Mouse (Mus musculus) midbrain, embryonic 13.5 days (tissue): ENCODE results near the gene Lpcat4. TPM values are rescaled to one million over a fixed set of nuclear protein-coding genes. Genes with fewer than 3 reads are reported as not detected.
"Not testable (repeated sequence)": the region's sequence is repeated elsewhere in the genome, so short reads cannot be mapped to it uniquely, and the experiment has no call there.

Experiments
- ATAC-seq: fragments of 200-750 bp; cut with Nextera tagmentation; 2 replicates; pipeline ENCODE4 v1.8.0; 2017; ENCODE audit warnings: mild to moderate bottlenecking, moderate TSS enrichment, moderate library complexity
- H3K27ac ChIP-seq: fragments of 300-500 bp; sonication (generic); 2 replicates; pipeline ENCODE4 v1.5.1; 2015; ENCODE audit warnings: inconsistent platforms, mild to moderate bottlenecking, moderate library complexity
- H3K27me3 ChIP-seq: fragments of 300-500 bp; sonication (generic); 2 replicates; pipeline ENCODE4 v1.6.1; 2015; ENCODE audit warnings: mild to moderate bottlenecking, inconsistent platforms
- H3K36me3 ChIP-seq: fragments of 300-500 bp; sonication (generic); 2 replicates; pipeline ENCODE4 v1.6.1; 2015; ENCODE audit warnings: mild to moderate bottlenecking, inconsistent platforms
- H3K4me1 ChIP-seq: fragments of 300-500 bp; sonication (generic); replicated peaks from 2 replicates; pipeline ENCODE4 v1.6.1; 2015; ENCODE audit warnings: inconsistent platforms
- H3K4me2 ChIP-seq: fragments of 300-500 bp; sonication (generic); replicated peaks from 2 replicates; pipeline ENCODE4 v1.6.1; 2015; ENCODE audit warnings: moderate library complexity, mild to moderate bottlenecking, inconsistent platforms
- H3K4me3 ChIP-seq: fragments of 300-500 bp; sonication (generic); replicated peaks from 2 replicates; pipeline ENCODE4 v1.5.1; 2015; ENCODE audit warnings: mild to moderate bottlenecking, inconsistent platforms
- H3K9ac ChIP-seq: fragments of 300-500 bp; sonication (generic); replicated peaks from 2 replicates; pipeline ENCODE4 v1.6.1; 2015; ENCODE audit warnings: mild to moderate bottlenecking, inconsistent platforms
- H3K9me3 ChIP-seq: fragments of 300-500 bp; sonication (generic); 2 replicates; pipeline ENCODE4 v1.6.1; 2016; ENCODE audit warnings: mild to moderate bottlenecking, inconsistent platforms
- WGBS: fragments of 180-500 bp; shearing (Covaris S2); methylation state at CpG from one replicate; pipeline ENCODE4 v1.1.7; 2015; 5-methylcytosine and 5-hydroxymethylcytosine counted together
- polyA plus RNA-seq: library from polyadenylated mRNA; unstranded; fragments of >200 nt; fragmentation: Nextera tagmentation; extraction: Ambion mirVana; gene quantifications from 2 replicates; pipeline ENCODE4 v1.2.1, GENCODE M21; 2015

The Lpcat4 gene
- polyA plus RNA-seq, 1 experiment from 2014 or later: 13.7 TPM

- not testable (repeated sequence) for H3K36me3 ChIP-seq, H3K4me2 ChIP-seq, H3K27me3 ChIP-seq, H3K9ac ChIP-seq, H3K27ac ChIP-seq, ATAC-seq, H3K9me3 ChIP-seq, H3K4me3 ChIP-seq
- 97% methylated on average over 1 of the region's 1 CpGs for WGBS
- peaks cover 12% of the 10 kb centered on the region for H3K4me1 ChIP-seq
Measured at GRCm38 (mm10) chr2:112286062-112286461, 46.8 kb downstream of the Lpcat4 start.

GRCm38 (mm10) chr2:112287059-112287458 lies 47.8 kb downstream of the Lpcat4 start:
- H3K36me3 ChIP-seq: no peaks in the 10 kb centered on the region
- H3K4me2 ChIP-seq: no peak overlapping the region
- peaks cover 12% of the 10 kb centered on the region for H3K4me1 ChIP-seq
- no peak overlapping the region for H3K27ac ChIP-seq
- no peaks in the 10 kb centered on the region for H3K9me3 ChIP-seq
- no peaks in the 10 kb centered on the region for H3K27me3 ChIP-seq
- no peak overlapping the region for H3K4me3 ChIP-seq
- 62% methylated on average over 4 of the region's 4 CpGs for WGBS
- no peak overlapping the region for H3K9ac ChIP-seq
- ATAC-seq: no peak

GRCm38 (mm10) chr2:112289507-112289906 lies 50.2 kb downstream of the Lpcat4 start:
- WGBS: 95% methylated on average over 3 of the region's 3 CpGs
- Histone ChIP-seq H3K4me1 (peaks cover 5% of the 10 kb centered on the region), H3K27ac (no peak overlapping the region), H3K4me2 (no peak overlapping the region), H3K27me3 (no peaks in the 10 kb centered on the region), H3K4me3 (no peak overlapping the region), H3K36me3 (no peaks in the 10 kb centered on the region), H3K9me3 (no peaks in the 10 kb centered on the region), H3K9ac (no peak overlapping the region)
- ATAC-seq: no peak

DNA sequence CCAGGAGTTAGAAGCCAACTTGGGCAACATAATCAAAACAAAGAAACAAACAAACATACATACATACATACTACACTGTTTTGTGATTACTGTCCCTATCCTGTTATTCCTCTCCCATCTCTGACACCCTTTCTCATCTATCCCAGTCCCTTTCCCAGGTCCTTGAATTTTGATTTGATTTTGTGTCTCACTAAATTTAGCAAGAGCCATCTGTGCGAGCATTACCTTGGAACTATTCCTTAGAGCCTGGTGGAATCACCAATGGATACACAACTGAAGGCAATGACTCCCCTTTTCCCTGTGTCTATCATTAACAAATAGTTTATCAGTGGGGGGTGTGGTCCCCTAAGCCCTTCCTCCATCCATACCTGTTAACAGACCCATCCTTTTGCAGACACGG lies 53.6 kb downstream of the Lpcat4 start:
- Histone ChIP-seq H3K27me3 (no peaks in the 10 kb centered on the region), H3K9ac (no peak overlapping the region), H3K36me3 (no peaks in the 10 kb centered on the region), H3K27ac (no peak overlapping the region), H3K4me1 (no peaks in the 10 kb centered on the region), H3K9me3 (no peaks in the 10 kb centered on the region), H3K4me3 (no peak overlapping the region), H3K4me2 (no peak overlapping the region)
- ATAC-seq: no peak
- WGBS: 95% methylated on average over 2 of the region's 2 CpGs

GRCm38 (mm10) chr2:112296211-112296610 lies 56.9 kb downstream of the Lpcat4 start:
- Histone ChIP-seq H3K9ac (no peak overlapping the region), H3K4me3 (no peak overlapping the region), H3K9me3 (no peaks in the 10 kb centered on the region), H3K4me1 (no peaks in the 10 kb centered on the region), H3K27me3 (no peaks in the 10 kb centered on the region), H3K36me3 (no peaks in the 10 kb centered on the region), H3K27ac (no peak overlapping the region), H3K4me2 (no peak overlapping the region)
- 84% methylated on average over 3 of the region's 3 CpGs for WGBS
- ATAC-seq: no peak

Other genes starting within 250 kb of the Lpcat4 start
- gene Olfr1309, start 249.2 kb upstream of the Lpcat4 start, polyA plus RNA-seq: not detected in 2 replicates
- gene Olfr1310, start 226.8 kb upstream of the Lpcat4 start, polyA plus RNA-seq: not detected in 2 replicates
- gene Olfr1311, start 215.1 kb upstream of the Lpcat4 start, polyA plus RNA-seq: not detected in 2 replicates
- gene Olfr1312, start 189.2 kb upstream of the Lpcat4 start, polyA plus RNA-seq: not detected in 2 replicates
- not detected in 2 replicates for gene Olfr1313, start 161.6 kb upstream of the Lpcat4 start, polyA plus RNA-seq
- gene Olfr1314, start 142.7 kb upstream of the Lpcat4 start, polyA plus RNA-seq: not detected in 2 replicates
- gene Olfr1315-ps1, start 124.0 kb upstream of the Lpcat4 start, polyA plus RNA-seq: not detected in 2 replicates
- gene Olfr1316, start 104.5 kb upstream of the Lpcat4 start, polyA plus RNA-seq: not detected in 2 replicates
- not detected in 2 replicates for gene Olfr1317, start 99.1 kb upstream of the Lpcat4 start, polyA plus RNA-seq
- gene Olfr1318, start 85.3 kb upstream of the Lpcat4 start, polyA plus RNA-seq: not detected in 2 replicates
- 0.05 TPM in 1 of 2 replicates, not detected in the other for gene Nutm1, start 19.8 kb downstream of the Lpcat4 start, polyA plus RNA-seq
- 152 and 160 TPM in 2 replicates for gene Nop10, start 22.5 kb downstream of the Lpcat4 start, polyA plus RNA-seq
- gene Slc12a6, start 26.4 kb downstream of the Lpcat4 start, polyA plus RNA-seq: 16.4 TPM in 2 replicates
- not detected in 2 replicates for gene Gm21985, start 26.8 kb downstream of the Lpcat4 start, polyA plus RNA-seq
- gene Emc4, start 128.6 kb downstream of the Lpcat4 start, polyA plus RNA-seq: 149 and 152 TPM in 2 replicates
- 32.4 and 39.1 TPM in 2 replicates for gene Katnbl1, start 139.7 kb downstream of the Lpcat4 start, polyA plus RNA-seq
- 15.7 and 16.3 TPM in 2 replicates for gene Emc7, start 215.5 kb downstream of the Lpcat4 start, polyA plus RNA-seq
- gene Chrm5, start 241.3 kb downstream of the Lpcat4 start, polyA plus RNA-seq: 0.21 and 0.26 TPM in 2 replicates